Mouse (Mus musculus): ENCODE results near the gene Uhrf1bp1.

GRCm38 (mm10) chr17:27920676-27921075, 64.4 kb downstream of the Uhrf1bp1 start:
- no peak for TF ChIP-seq CTCF (IDR thresholded peaks at IDR 0.05; ENCODE audit: low read depth, low read length)
- TF ChIP-seq POLR2AphosphoS5 (IDR thresholded peaks at IDR 0.05; ENCODE audit: insufficient replicate concordance, low read depth, low read length): no peak
- no peak for TF ChIP-seq GATA1 (IDR thresholded peaks at IDR 0.05; ENCODE audit: borderline replicate concordance, low read length)
- no peak for TF ChIP-seq TAL1 (conservative IDR thresholded peaks at IDR 0.05; ENCODE audit: low read depth, low read length)

All from G1E (cell line).